Mouse (Mus musculus) lung, postnatal 4 days (tissue): ENCODE data around the gene Bmp7.

ENCODE experiments used
- DNase-seq, 2 experiments: peaks; one replicate each; pipeline ENCODE4 v3.0.0; 2021

Bmp7 gene

GRCm38 (mm10) chr2:172940003-172940798 is at the start of gene Bmp7:
Bmp7 (minus strand) TSS chr2:172940321.
- DNase-seq, result peak; percentile 64 to 76

GRCm38 (mm10) chr2:172982776-172983561 is 42.8 kb upstream of the Bmp7 start:
- DNase-seq, result no peak

GRCm38 (mm10) chr2:172979666-172980345 is 39.7 kb upstream of the Bmp7 start:
- DNase-seq, result no peak

GRCm38 (mm10) chr2:172978131-172978633 is 38.1 kb upstream of the Bmp7 start:
- DNase-seq, result no peak

GRCm38 (mm10) chr2:172977409-172978130 is 37.4 kb upstream of the Bmp7 start, which contains the start of gene Spo11:
Spo11 (plus strand) TSS chr2:172977700.
- DNase-seq, result no peak

GRCm38 (mm10) chr2:172976661-172977238 is 36.6 kb upstream of the Bmp7 start:
- DNase-seq, result no peak

- no peak for DNase-seq
Observed at GRCm38 (mm10) chr2:172975159-172975558, 35.0 kb upstream of the Bmp7 start.

- no peak for DNase-seq
Observed at GRCm38 (mm10) chr2:172974701-172975100, 34.6 kb upstream of the Bmp7 start.

GRCm38 (mm10) chr2:172973806-172974565 is 33.9 kb upstream of the Bmp7 start:
- no peak for DNase-seq

GRCm38 (mm10) chr2:172971865-172972264 is 31.7 kb upstream of the Bmp7 start:
- no peak for DNase-seq

- no peak for DNase-seq
Observed at GRCm38 (mm10) chr2:172966480-172966879, 26.4 kb upstream of the Bmp7 start.

- no peak for DNase-seq
Observed at GRCm38 (mm10) chr2:172965249-172965648, 25.1 kb upstream of the Bmp7 start.

- DNase-seq, result no peak
Observed at GRCm38 (mm10) chr2:172961211-172961610, 21.1 kb upstream of the Bmp7 start.

- no peak for DNase-seq
Observed at GRCm38 (mm10) chr2:172960350-172960749, 20.2 kb upstream of the Bmp7 start.

GRCm38 (mm10) chr2:172959006-172959768 is 19.1 kb upstream of the Bmp7 start:
- no peak for DNase-seq

- no peak for DNase-seq
Observed at GRCm38 (mm10) chr2:172958579-172958978, 18.5 kb upstream of the Bmp7 start.

- no peak for DNase-seq
Observed at GRCm38 (mm10) chr2:172951976-172952375, 11.9 kb upstream of the Bmp7 start.

GRCm38 (mm10) chr2:172950722-172951121 is 10.6 kb upstream of the Bmp7 start:
- DNase-seq, result no peak

- DNase-seq, result peak in 1 of 2 experiments; percentile 36
Observed at GRCm38 (mm10) chr2:172950119-172950676, 10.1 kb upstream of the Bmp7 start.

GRCm38 (mm10) chr2:172949051-172949450 is 8.9 kb upstream of the Bmp7 start:
- no peak for DNase-seq
